Mouse (Mus musculus) lung, adult 2 months (tissue): Measurements from ENCODE around the gene Katnbl1. TPM values are rescaled to one million over a fixed set of nuclear protein-coding genes. Genes with fewer than 3 reads are reported as not detected.
"Not testable (repeated sequence)": the region's sequence is repeated elsewhere in the genome, so short reads cannot be mapped to it uniquely, and the experiment has no call there.

ENCODE experiments used
- DNase-seq: peaks from one replicate; pipeline ENCODE4 v3.0.0; 2022
- H3K4me1 ChIP-seq: fragments of 200-500 bp; 2 replicates; pipeline ENCODE4 v1.6.1; 2011; ENCODE audit warnings: low read length; ENCODE audit not compliant: control insufficient read depth, insufficient read depth
- H3K4me3 ChIP-seq: fragments of 200-500 bp; replicated peaks from 2 replicates; pipeline ENCODE3; 2011; ENCODE audit warnings: low read depth, mild to moderate bottlenecking, control low read depth, low read length; ENCODE audit errors: extremely low read depth
- CTCF ChIP-seq: fragments of 200-500 bp; IDR thresholded peaks from 2 replicates; pipeline ENCODE4 v1.5.1; 2011; ENCODE audit warnings: mild to moderate bottlenecking, low read length, control low read depth; ENCODE audit not compliant: insufficient read depth
- POLR2A ChIP-seq: fragments of 200-500 bp; IDR thresholded peaks from 2 replicates; pipeline ENCODE4 v1.6.1; 2011; ENCODE audit warnings: low read depth, mild to moderate bottlenecking, control low read depth, low read length, borderline replicate concordance; ENCODE audit errors: extremely low read depth
- WGBS: fragments of 180-500 bp; shearing (Covaris S2); methylation state at CpG from one replicate; pipeline ENCODE4 v1.1.7; 2018; 5-methylcytosine and 5-hydroxymethylcytosine counted together
- polyA plus RNA-seq: library from polyadenylated mRNA; depleted of rRNA; stranded (reverse); fragments of >200 nt; gene quantifications from 2 replicates; pipeline ENCODE4 v1.2.3, GENCODE M21; 2012

Gene Katnbl1
- polyA plus RNA-seq, 1 experiment: 2.3 TPM

DNA sequence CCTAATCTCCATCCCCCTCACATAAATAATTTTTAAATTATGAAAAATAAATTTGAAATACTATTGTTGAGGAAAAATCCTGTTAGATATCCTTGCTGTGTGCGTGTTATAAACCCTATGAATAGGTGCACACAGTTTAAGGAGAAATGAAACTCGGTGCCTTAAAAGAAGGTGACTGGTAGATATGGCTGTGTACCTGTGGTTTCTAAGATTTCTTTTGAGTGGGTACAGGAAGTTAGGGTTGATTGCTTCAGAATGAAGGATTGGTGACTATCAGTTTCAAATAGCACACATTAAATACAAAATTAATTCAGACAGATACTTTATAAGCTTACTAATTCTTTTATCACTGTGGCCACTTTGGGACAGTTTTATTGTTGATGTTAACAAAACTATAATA is 58.6 kb downstream of the Katnbl1 start:
- Histone ChIP-seq H3K4me3 (no peak overlapping the region), H3K4me1 (no peaks in the 10 kb centered on the region; the same call in 1 of the 2 replicates)
- TF ChIP-seq POLR2A (no peak), CTCF (no peak)
- no peak for DNase-seq
- WGBS: 75% methylated on average over 2 of the region's 2 CpGs

DNA sequence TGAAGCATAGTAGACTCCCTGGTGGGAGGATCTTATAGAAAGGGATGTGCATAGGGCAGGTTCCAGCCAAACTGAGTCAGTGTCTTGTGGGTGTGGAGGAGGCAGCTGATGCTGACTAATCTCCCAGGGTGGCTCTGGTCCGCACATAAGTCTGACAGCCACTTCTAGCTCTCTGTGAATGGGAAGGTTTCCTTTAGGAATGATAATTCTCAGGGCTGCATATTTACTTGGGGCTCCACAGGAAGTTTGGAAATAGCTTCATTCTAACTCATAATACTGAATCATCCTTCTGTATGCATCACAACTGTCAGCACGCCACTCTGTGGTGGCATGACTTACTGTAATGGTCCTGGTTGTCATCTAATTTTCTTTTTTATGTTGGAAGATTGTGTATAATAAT is 64.5 kb downstream of the Katnbl1 start:
- no peak for DNase-seq
- 58% methylated on average over 2 of the region's 2 CpGs for WGBS
- no peaks in the 10 kb centered on the region; the same call in 1 of the 2 replicates for H3K4me1 ChIP-seq
- no peak overlapping the region for H3K4me3 ChIP-seq
- TF ChIP-seq CTCF (no peak), POLR2A (no peak)

DNA sequence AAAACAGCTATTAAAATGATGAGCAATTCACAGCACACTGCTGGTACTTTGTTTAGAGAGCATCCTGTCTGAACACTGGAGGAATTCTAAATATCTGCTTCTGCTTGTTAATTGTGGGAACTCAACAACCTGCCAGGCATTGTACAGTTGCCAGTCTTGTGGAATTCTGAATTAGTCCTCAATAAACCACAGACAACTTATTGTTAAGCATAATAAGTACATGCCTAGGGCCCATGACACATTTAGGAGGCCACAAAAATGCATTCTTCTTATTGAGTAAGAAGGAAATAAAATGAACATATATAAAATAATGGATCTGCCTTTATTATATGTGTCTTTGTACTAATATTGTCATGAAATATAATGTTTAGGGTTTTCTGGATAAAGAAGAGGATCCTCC is 66.5 kb downstream of the Katnbl1 start:
- DNase-seq: no peak
- no peaks in the 10 kb centered on the region; the same call in 1 of the 2 replicates for H3K4me1 ChIP-seq
- H3K4me3 ChIP-seq: no peak overlapping the region
- TF ChIP-seq POLR2A (no peak), CTCF (no peak)

DNA sequence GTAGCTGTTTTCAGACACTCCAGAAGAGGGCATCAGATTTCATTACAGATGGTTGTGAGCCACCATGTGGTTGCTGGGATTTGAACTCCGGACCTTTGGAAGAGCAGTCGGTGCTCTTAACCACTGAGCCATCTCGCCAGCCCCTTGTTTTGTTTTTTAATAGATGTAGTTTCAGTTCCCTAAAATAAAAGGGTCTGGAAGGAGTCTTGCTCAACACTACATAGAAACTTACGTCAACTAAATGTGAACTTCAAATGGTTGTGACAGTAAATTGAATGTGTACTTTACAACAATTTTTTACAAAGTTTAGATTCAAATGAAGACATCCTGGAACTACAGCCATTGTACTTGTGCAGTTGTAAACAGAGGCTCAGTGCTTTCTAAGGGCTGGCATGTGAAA is 69.0 kb downstream of the Katnbl1 start:
- H3K4me3 ChIP-seq, DNase-seq, H3K4me1 ChIP-seq: not testable (repeated sequence)
- 63% methylated on average over 4 of the region's 4 CpGs for WGBS

DNA sequence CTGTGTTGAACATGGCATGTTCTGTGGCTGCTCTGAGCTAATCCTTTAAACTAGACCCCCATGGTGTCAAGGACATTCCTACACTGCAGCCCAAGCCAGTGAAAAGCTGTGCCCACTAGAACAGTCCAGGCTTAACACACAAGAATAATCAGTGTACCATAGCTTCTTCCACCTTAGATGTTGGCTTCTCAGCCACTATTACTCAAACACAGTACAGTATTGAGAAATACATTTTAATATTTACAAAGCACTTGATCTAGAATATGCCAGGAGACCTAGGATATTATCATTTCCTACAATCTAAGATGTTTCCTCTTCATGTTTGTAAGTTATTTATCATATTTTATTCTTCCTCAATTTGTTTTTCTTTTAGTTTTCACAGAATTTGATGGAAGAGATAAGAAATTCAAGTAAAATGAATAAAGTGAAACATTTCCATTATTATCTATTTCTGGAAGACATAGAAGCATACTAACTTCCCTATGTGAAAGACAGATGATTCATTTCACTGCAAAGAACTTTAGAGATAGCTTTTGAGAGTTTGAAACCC is 69.6 kb downstream of the Katnbl1 start:
- TF ChIP-seq CTCF: no peak
- DNase-seq: peak; percentile 17
- Histone ChIP-seq H3K4me3 (no peak overlapping the region), H3K4me1 (no peaks in the 10 kb centered on the region; the same call in 1 of the 2 replicates)

DNA sequence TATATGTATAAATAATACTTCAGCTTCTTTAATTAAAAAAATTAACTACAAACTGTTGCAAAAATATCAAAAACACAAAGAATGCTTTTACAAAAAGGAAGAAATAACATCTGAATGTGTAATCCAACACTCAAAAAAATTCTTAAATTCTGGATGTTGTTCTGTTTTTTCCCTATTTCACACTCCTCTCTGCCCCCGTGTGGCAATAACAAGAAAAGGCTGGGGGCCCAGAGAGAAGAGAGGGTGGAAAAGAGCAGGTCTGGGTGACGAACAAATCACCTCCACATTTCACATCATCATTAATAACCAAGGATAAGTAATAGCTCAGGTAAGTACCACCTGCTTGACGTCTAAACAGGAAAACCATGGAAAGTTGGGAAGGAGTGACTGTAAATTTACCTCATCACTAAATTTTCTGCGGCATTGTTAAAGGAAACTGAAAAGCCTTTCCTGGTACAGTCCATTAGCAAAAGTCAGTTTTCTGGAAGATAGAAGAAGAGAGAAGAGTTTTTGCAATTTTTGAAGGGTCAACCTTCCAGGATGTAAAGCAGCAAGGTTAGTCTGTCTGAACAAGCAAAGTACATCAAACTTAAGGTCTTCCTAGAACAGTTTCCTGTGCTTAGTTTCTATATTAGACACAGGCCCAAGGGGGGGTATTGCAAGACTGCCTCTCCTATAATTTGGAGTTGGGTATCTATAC is 70.7 kb downstream of the Katnbl1 start:
- peak; percentile 11 for DNase-seq
- no peak for TF ChIP-seq CTCF
- no peak for TF ChIP-seq POLR2A
- WGBS: 29% methylated on average over 4 of the region's 4 CpGs
- Histone ChIP-seq H3K4me3 (no peak overlapping the region), H3K4me1 (no peaks in the 10 kb centered on the region; the same call in 1 of the 2 replicates)

DNA sequence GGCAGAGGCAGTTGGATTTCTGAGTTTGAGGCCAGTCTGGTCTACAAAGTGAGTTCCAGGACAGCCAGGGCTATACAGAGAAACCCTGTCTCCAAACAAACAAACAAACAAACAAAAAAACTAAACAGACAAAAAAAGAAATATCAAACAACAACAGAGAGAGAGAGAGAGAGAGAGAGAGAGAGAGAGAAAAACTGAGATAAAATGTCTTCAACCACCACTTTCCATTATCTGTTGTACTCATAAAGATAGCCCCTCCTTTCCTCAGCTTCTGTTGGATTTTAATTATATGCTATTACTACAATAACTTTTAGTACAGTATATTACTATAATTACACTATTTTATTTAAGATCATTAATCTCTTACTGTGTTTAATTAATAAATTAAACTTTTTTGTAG is 73.5 kb downstream of the Katnbl1 start:
- DNase-seq, H3K4me3 ChIP-seq: not testable (repeated sequence)

DNA sequence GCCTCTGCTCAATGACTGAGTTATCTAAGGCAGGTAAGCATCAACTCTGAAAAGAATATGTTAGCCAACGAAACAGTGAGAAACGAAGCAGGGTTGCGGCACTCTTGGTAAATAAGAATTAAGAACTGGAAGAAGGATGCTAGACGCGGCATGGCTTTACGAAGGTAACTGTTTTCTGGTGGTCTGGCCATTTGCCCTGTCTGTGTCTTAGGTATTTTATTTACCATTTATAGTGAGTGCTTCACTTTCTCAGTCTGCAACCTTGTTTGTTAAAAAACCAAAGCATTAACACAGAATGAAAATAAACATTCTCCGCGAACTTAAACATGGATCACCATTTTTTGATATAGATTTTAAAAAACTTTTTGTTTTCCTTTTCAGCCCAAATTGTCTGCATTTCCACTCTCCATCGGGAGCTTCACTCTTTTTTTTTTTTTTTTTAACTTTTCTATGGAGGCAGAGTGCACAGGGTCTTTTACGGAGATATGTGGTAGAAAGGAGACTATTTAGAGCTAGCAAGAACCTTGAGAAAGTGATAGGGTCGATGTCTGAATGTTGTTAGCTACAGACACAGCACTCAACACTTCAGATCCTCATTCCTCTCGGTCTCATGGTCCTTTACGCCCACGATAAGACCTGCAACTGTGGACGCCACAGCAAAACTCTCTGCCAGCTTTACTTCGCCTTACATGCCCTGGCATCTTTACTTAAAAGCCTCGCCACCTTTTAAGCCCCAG is 75.3 kb downstream of the Katnbl1 start:
- DNase-seq: no peak
- WGBS: 27% methylated on average over 17 of the region's 17 CpGs
- Histone ChIP-seq H3K4me1 (no peaks in the 10 kb centered on the region; the same call in 1 of the 2 replicates), H3K4me3 (peak overlapping the region; percentile 79)
- TF ChIP-seq CTCF: no peak
- TF ChIP-seq POLR2A: no peak

More for the DNA sequence above, 73.5 kb downstream of the Katnbl1 start:
- H3K4me1 ChIP-seq: not testable (repeated sequence)

DNA sequence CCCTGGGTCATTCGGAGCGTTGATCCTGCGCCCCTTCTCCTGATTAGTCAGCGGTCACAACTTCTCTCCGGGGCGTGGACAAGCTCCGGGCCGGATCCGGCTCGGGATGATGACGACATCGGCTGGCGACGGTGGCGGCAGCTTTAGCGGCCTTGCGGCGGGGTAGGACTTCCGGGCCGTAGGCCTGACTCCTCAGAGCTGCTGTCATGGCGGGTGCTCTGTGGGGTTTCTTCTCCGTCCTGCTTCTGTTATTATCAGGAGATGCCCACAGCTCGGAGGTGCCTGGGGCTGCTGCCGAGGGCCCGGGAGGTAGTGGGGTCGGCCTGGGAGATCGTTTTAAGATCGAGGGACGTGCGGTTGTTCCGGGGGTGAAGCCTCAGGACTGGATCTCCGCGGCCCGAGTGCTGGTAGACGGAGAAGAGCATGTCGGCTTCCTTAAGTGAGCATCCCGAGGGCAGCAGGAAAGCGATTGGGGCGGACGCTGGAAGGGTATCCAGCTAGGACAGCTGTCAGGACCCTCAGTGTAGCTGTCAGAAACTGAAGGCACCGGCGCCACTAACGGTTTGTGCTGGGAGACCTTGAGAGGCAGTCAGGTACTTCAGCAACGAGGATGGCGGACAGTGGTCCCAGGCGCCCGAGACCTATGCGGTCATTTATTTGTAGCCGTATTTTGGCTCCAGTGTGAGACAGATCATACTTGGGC is 76.0 kb downstream of the Katnbl1 start, which contains the start of gene Emc7:
Gene Emc7, plus strand, starts transcription at position 136 of the 703 bp plus-strand sequence.
- Histone ChIP-seq H3K4me3 (peak within 1 kb of the TSS; percentile 79), H3K4me1 (no peaks in the 10 kb centered on the region; the same call in 1 of the 2 replicates)
- DNase-seq: peak; percentile 97
- TF ChIP-seq CTCF (no peak), POLR2A (peak; percentile 90)
- under 1% methylated on average over 49 of the region's 49 CpGs for WGBS
